Mouse (Mus musculus) lung, embryonic 16.5 days (tissue): Measurements from ENCODE around the gene Faap20. TPM values are rescaled to one million over a fixed set of nuclear protein-coding genes. Genes with fewer than 3 reads are reported as not detected.
"Not testable (repeated sequence)": the region's sequence is repeated elsewhere in the genome, so short reads cannot be mapped to it uniquely, and the experiment has no call there.

Source experiments
- ATAC-seq: fragments of 200-750 bp; cut with Nextera tagmentation; 2 replicates; pipeline ENCODE4 v1.8.0; 2017; ENCODE audit warnings: low read depth, mild to moderate bottlenecking, moderate library complexity
- H3K27ac ChIP-seq: fragments of 300-500 bp; sonication (generic); 2 replicates; pipeline ENCODE4 v1.5.1; 2014; ENCODE audit warnings: mild to moderate bottlenecking, control low read depth, low read length
- H3K27me3 ChIP-seq: fragments of 300-500 bp; sonication (generic); 2 replicates; pipeline ENCODE4 v1.6.1; 2014; ENCODE audit warnings: low read depth, low read length, mixed read lengths; ENCODE audit not compliant: control insufficient read depth, insufficient read depth
- H3K36me3 ChIP-seq: fragments of 300-500 bp; sonication (generic); 2 replicates; pipeline ENCODE4 v1.6.1; 2014; ENCODE audit warnings: low read length; ENCODE audit not compliant: control insufficient read depth, insufficient read depth
- H3K4me1 ChIP-seq: fragments of 300-500 bp; sonication (generic); replicated peaks from 2 replicates; pipeline ENCODE4 v1.6.1; 2014; ENCODE audit warnings: low read length, mixed read lengths; ENCODE audit not compliant: control insufficient read depth, insufficient read depth
- H3K4me2 ChIP-seq: fragments of 300-500 bp; sonication (generic); 2 replicates; pipeline ENCODE4 v1.6.1; 2014; ENCODE audit warnings: low read depth, low read length, control low read depth
- H3K4me3 ChIP-seq: fragments of 300-500 bp; sonication (generic); 2 replicates; pipeline ENCODE4 v1.5.1; 2014; ENCODE audit warnings: mild to moderate bottlenecking, low read length, control low read depth
- H3K9ac ChIP-seq: fragments of 300-500 bp; sonication (generic); 2 replicates; pipeline ENCODE4 v1.6.1; 2014; ENCODE audit warnings: low read length, control low read depth
- H3K9me3 ChIP-seq: fragments of 300-500 bp; sonication (generic); 2 replicates; pipeline ENCODE4 v1.6.1; 2016; ENCODE audit warnings: low read length; ENCODE audit not compliant: control insufficient read depth
- WGBS: fragments of 180-500 bp; shearing (Covaris S2); extraction: QIAGEN DNeasy Blood & Tissue Kit; methylation state at CpG from one replicate; pipeline ENCODE4 v1.1.7; 2014; 5-methylcytosine and 5-hydroxymethylcytosine counted together
- polyA plus RNA-seq: library from polyadenylated mRNA; unstranded; fragments of >200 nt; fragmentation: Nextera tagmentation; extraction: Ambion mirVana; gene quantifications from 2 replicates; pipeline ENCODE4 v1.2.1, GENCODE M21; 2015

Faap20 gene
- polyA plus RNA-seq, 1 experiment from 2014 or later = 78.6 TPM

- Histone ChIP-seq H3K27me3 (no peaks in the 10 kb centered on the region), H3K4me2 (no peak overlapping the region), H3K9ac (no peak overlapping the region), H3K27ac (no peak overlapping the region), H3K36me3 (no peaks in the 10 kb centered on the region), H3K4me3 (no peak overlapping the region), H3K9me3 (no peaks in the 10 kb centered on the region), H3K4me1 (peaks cover 29% of the 10 kb centered on the region)
- no peak for ATAC-seq
- WGBS = 70% methylated on average over 9 of the region's 9 CpGs
Measured at GRCm38 (mm10) chr4:155241789-155242188, 7.8 kb upstream of the Faap20 start.

- no peak for ATAC-seq
- WGBS = 90% methylated on average over 5 of the region's 5 CpGs
- Histone ChIP-seq H3K27ac (no peak overlapping the region), H3K4me2 (no peak overlapping the region), H3K4me3 (no peak overlapping the region), H3K36me3 (no peaks in the 10 kb centered on the region), H3K9ac (no peak overlapping the region), H3K9me3 (no peaks in the 10 kb centered on the region), H3K27me3 (no peaks in the 10 kb centered on the region), H3K4me1 (peaks cover 26% of the 10 kb centered on the region)
Measured at GRCm38 (mm10) chr4:155242292-155242691, 7.3 kb upstream of the Faap20 start.

- no peak for ATAC-seq
- no peak overlapping the region for H3K4me2 ChIP-seq
- H3K36me3 ChIP-seq = no peaks in the 10 kb centered on the region
- H3K9ac ChIP-seq = no peak overlapping the region
- no peak overlapping the region for H3K4me3 ChIP-seq
- H3K4me1 ChIP-seq = peaks cover 16% of the 10 kb centered on the region
- 78% methylated on average over 12 of the region's 12 CpGs for WGBS
- H3K27me3 ChIP-seq = no peaks in the 10 kb centered on the region
- no peaks in the 10 kb centered on the region for H3K9me3 ChIP-seq
- H3K27ac ChIP-seq = no peak overlapping the region
Measured at GRCm38 (mm10) chr4:155243233-155243632, 6.4 kb upstream of the Faap20 start.

- WGBS = 50% methylated on average over 6 of the region's 6 CpGs
- no peak overlapping the region for H3K4me2 ChIP-seq
- H3K27ac ChIP-seq = no peak overlapping the region
- peaks cover 19% of the 10 kb centered on the region for H3K4me1 ChIP-seq
- no peak overlapping the region for H3K4me3 ChIP-seq
- no peak for ATAC-seq
- no peaks in the 10 kb centered on the region for H3K9me3 ChIP-seq
- no peak overlapping the region for H3K9ac ChIP-seq
- H3K27me3 ChIP-seq = no peaks in the 10 kb centered on the region
- no peaks in the 10 kb centered on the region for H3K36me3 ChIP-seq
Measured at GRCm38 (mm10) chr4:155245770-155246492, 3.7 kb upstream of the Faap20 start.

GRCm38 (mm10) chr4:155246691-155247105 lies 2.9 kb upstream of the Faap20 start:
- no peak for ATAC-seq
- H3K36me3 ChIP-seq = no peaks in the 10 kb centered on the region
- WGBS = 58% methylated on average over 12 of the region's 12 CpGs
- no peak overlapping the region for H3K4me3 ChIP-seq
- 0 out of 2 replicates have a peak overlapping the region, but pooled peaks have one; percentile 5 for H3K9ac ChIP-seq
- peaks cover 20% of the 10 kb centered on the region for H3K4me1 ChIP-seq
- no peaks in the 10 kb centered on the region for H3K27me3 ChIP-seq
- H3K27ac ChIP-seq = no peak overlapping the region
- no peaks in the 10 kb centered on the region for H3K9me3 ChIP-seq
- H3K4me2 ChIP-seq = no peak overlapping the region

- H3K4me2 ChIP-seq, H3K9me3 ChIP-seq, H3K9ac ChIP-seq, H3K27me3 ChIP-seq, ATAC-seq, H3K36me3 ChIP-seq, H3K4me3 ChIP-seq, H3K27ac ChIP-seq: not testable (repeated sequence)
- WGBS = 89% methylated on average over 3 of the region's 3 CpGs
- peaks cover 23% of the 10 kb centered on the region for H3K4me1 ChIP-seq
Measured at GRCm38 (mm10) chr4:155248054-155248453, 1.5 kb upstream of the Faap20 start.

- Histone ChIP-seq H3K36me3 (no peaks in the 10 kb centered on the region), H3K4me2 (peak overlapping the region; percentile 71), H3K27me3 (no peaks in the 10 kb centered on the region), H3K4me1 (peaks cover 23% of the 10 kb centered on the region), H3K9me3 (no peaks in the 10 kb centered on the region), H3K9ac (peak overlapping the region; percentile 79), H3K27ac (peak overlapping the region; percentile 98), H3K4me3 (peak overlapping the region; percentile 55)
- 0% methylated on average over 9 of the region's 9 CpGs for WGBS
- peak; percentile 73 for ATAC-seq
Measured at GRCm38 (mm10) chr4:155249257-155249647, 350 bp upstream of the Faap20 start.

- H3K9me3 ChIP-seq = no peaks in the 10 kb centered on the region
- WGBS = 7% methylated on average over 23 of the region's 23 CpGs
- peak; percentile 15 for ATAC-seq
- peak overlapping the region; percentile 71 for H3K4me2 ChIP-seq
- no peaks in the 10 kb centered on the region for H3K27me3 ChIP-seq
- H3K4me1 ChIP-seq = peaks cover 23% of the 10 kb centered on the region
- H3K36me3 ChIP-seq = no peaks in the 10 kb centered on the region
- H3K9ac ChIP-seq = peak overlapping the region; percentile 79
- H3K4me3 ChIP-seq = peak overlapping the region; percentile 55
- peak overlapping the region; percentile 98 for H3K27ac ChIP-seq
Measured at GRCm38 (mm10) chr4:155250361-155251117, 937 bp downstream of the Faap20 start.

GRCm38 (mm10) chr4:155251147-155251546 lies 1.5 kb downstream of the Faap20 start:
- Histone ChIP-seq H3K9me3 (no peaks in the 10 kb centered on the region), H3K36me3 (peaks cover 3% of the 10 kb centered on the region; the same call in 1 of the 2 replicates), H3K27ac (no peak overlapping the region; the same call in 1 of the 2 replicates), H3K27me3 (no peaks in the 10 kb centered on the region), H3K4me3 (peak overlapping the region; percentile 55; the same call in 1 of the 2 replicates), H3K9ac (peak overlapping the region; percentile 79; the same call in 1 of the 2 replicates), H3K4me1 (peaks cover 20% of the 10 kb centered on the region), H3K4me2 (peak overlapping the region; percentile 71)
- WGBS = 50% methylated on average over 3 of the region's 3 CpGs
- no peak for ATAC-seq
